Mouse (Mus musculus) MN1 (cell line): Measurements from ENCODE around the gene Prkag1.

Experiments used
- DNase-seq: peaks from one replicate; pipeline ENCODE4 v3.0.0-alpha.2; 2016; ENCODE audit warnings: low spot score

The Prkag1 gene

GRCm38 (mm10) chr15:98792233-98793020, 38.9 kb downstream of the Prkag1 start:
- no peak for DNase-seq

GRCm38 (mm10) chr15:98791771-98792170, 39.5 kb downstream of the Prkag1 start:
- no peak for DNase-seq

DNA sequence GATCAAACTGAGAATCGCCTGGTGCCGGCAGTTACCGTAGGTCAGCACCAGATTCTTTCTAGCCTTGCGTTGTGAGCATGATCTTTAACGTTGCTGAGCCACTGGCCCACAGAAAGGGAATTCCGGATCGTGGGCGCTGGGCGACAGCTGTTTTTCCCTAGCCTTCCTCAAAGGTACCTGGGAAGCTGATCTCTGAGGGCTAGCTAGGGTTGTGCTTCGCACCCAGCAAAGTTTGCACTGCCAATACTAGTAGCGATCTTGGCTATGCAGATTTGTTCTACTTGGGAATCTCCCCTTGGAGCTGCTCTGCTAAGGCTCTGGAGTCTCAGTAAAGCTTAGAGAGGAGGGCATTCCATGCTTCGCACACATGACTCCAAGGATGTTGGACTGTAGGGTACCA, 40.1 kb downstream of the Prkag1 start:
- no peak for DNase-seq

DNA sequence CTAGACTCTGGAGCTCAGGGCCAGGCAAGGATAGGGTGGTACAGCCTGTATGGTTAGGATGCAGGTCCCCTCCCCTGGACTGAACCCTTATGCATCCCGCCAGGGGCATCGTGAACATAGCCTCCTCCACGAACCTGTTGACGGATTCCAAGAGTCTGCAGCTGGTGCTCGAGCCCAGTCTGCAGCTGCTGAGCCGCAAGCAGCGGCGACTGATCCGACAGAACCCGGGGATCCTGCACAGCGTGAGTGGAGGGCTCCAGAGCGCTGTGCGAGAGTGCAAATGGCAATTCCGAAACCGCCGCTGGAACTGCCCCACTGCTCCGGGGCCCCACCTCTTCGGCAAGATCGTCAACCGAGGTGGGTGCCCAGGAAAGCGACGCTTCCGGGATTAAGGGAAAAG, 40.6 kb downstream of the Prkag1 start:
- no peak for DNase-seq

GRCm38 (mm10) chr15:98789661-98790535, 41.4 kb downstream of the Prkag1 start, which contains the start of gene Wnt1:
Gene Wnt1 (plus strand): TSS chr15:98789857.
- DNase-seq, result peak; percentile 86

DNA sequence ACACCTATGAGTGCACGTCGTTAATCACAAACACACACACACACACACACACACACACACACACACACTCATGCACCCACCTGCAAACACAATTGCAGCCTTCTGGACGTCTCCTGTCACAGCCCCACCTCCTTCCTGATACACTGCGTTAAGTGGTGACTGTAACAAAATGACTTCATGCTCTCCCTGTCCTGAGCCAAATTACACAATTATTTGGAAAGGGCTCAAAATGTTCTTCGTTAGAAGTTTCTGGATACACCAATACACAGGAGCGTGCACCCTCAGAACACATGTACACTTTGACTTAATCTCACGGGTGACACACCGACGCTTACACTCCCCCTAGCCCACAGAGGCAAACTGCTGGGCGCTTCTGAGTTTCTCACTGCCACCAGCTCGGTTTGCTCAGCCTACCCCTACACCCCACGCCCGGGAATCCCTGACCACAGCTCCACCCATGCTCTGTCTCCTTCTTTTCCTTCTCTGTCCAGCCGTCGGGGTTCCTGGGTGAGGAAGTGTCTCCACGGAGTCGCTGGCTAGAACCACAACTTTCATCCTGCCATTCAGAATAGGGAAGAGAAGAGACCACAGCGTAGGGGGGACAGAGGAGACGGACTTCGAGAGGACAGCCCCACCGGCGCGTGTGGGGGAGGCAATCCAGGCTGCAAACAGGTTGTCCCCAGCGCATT, 42.2 kb downstream of the Prkag1 start:
- DNase-seq, result no peak

GRCm38 (mm10) chr15:98787930-98788329, 43.4 kb downstream of the Prkag1 start:
- DNase-seq, result peak; percentile 76

DNA sequence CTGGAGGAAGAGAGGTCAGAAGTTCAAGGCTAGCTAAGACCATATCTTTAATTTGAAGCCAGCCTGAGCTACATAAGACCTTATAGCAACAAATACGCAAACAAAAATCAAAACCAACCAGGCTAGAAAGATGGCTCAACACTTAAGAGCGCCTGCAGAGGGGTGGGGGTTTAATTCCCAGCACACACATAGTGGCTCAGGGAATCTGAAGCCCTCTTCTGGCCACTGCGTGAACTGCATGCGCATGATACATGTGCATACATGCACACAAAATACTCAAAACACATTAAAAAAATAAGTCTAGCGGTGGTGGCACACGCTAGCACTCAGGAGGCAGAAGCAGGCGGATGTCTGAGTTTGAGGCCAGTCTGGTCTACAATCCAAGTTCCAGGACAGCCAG, 45.6 kb downstream of the Prkag1 start:
- no peak for DNase-seq

- peak; percentile 57 for DNase-seq
These were observed 50.2 kb downstream of the Prkag1 start for GRCm38 (mm10) chr15:98781166-98781565.

DNA sequence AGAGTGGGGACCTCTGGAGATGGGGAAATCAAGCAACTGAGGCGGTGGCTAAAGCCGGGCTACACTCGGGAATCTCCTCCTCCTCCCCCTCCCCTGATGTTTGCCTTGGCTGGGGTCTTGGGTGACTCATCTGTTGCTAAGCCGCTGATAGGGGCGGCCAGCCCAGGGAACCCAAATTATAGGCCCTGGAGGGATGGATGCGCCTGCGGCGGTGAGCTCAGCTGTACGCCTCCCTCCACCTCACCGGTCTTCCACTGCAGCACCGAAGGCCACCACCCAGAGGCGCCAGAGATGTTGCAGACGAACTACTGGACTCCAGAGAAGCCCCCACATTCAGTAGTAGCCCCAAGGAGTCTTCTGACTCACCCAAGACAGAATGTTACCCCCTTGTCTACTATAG, 50.7 kb downstream of the Prkag1 start:
- peak; percentile 82 for DNase-seq

DNA sequence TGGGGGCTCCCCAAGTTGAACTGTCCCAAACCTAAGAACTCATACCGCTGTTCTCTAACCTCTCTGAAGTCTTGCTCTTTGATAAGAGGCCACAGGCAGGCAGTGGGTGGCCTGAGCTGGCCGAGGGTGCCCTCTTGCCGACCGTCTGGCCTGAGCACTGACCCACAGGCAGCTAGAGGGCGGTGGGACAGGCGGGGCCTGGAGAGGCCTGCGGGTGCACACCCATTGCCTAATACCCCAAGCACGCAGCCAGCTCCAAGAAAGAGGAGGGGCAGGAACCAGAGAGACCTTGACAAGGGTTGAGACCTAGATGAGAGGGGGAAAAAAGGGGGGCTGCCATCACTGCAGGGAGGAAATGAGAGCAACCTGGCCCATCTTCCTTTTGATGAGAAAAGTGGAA, 51.2 kb downstream of the Prkag1 start:
- peak; percentile 71 for DNase-seq

DNA sequence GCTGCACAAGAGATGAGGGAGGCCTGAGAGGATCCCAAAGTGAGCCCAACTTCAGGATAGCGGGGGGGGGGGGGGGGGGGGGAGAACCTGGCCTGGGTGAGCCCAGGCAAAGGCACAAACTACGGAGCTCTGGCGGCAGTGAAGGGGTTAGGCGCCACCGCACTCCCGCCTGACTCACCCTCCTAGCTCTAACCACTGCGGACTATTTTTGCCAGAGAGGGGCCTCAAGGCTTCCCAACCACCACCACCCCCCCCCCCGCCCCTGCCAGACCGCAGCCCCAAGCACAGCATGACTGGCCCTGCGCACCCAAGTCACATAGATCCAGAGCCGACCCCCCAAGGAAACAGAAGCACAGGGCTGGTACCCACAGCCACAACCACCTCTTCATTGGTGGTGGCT, 52.5 kb downstream of the Prkag1 start:
- no peak for DNase-seq

DNA sequence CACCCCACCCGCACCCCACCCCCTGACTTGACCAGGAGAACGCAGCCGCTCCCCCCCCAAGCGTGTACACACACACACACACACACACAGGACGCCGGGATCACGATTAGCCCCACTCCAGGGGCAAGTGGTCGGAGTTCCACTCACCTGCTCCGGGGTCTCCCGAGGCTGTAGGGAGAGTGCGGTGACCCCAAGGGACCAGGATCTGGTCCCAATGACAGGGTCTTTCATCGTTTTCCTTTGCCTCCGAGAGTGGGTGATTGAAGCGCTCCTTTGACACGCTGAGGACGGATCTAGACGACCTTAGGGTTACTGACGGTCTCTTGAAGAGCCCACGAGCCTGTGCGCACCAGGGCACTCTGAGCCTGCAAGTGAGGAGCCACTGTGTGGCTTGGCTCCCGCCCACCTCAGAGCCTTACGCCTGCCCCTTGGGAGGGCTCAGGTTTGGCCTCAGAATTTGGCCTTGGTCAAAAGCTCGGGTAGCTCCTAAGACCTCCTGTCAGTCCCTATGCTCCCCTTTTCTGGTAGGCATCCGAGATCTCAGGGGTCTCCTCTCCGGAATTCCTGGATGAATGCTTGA, 53.0 kb downstream of the Prkag1 start:
- peak; percentile 23 for DNase-seq

GRCm38 (mm10) chr15:98777762-98778161, 53.6 kb downstream of the Prkag1 start, which contains the start of gene Wnt10b:
Gene Wnt10b (minus strand): TSS chr15:98778150.
- peak; percentile 39 for DNase-seq

DNA sequence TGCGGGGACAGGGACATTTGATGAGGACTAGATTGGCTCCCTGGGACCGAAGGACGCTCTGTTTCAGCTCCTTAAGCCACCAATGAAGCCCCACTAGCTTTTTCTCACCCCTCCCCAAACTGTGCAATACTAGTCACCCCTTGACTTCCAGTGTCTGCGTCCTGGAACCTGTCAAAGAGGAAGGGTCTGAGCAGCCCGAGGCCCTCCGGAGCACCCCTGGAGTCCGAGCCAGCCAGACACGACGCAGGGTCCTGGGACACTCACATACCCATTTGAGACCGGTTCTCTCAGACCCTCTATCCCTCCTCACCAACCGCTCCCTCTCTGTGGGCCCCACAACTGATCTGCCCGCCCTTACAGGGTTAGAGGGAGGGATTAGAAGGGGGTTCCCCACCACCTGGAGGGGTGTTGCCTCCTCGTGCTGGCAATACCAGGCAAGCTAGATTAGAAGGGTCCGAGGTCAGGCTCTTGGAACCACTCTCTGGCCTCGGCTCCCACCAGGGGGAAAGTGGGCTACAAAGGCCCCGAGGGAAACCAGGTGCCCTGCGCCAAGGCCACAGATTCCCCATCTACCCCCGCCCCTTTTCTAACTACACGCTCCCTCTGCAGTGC, 54.2 kb downstream of the Prkag1 start:
- DNase-seq, result peak; percentile 36

- peak; percentile 87 for DNase-seq
These were observed 54.9 kb downstream of the Prkag1 start for GRCm38 (mm10) chr15:98776280-98777004.

- DNase-seq, result peak; percentile 21
These were observed 55.8 kb downstream of the Prkag1 start for GRCm38 (mm10) chr15:98775533-98775932.

DNA sequence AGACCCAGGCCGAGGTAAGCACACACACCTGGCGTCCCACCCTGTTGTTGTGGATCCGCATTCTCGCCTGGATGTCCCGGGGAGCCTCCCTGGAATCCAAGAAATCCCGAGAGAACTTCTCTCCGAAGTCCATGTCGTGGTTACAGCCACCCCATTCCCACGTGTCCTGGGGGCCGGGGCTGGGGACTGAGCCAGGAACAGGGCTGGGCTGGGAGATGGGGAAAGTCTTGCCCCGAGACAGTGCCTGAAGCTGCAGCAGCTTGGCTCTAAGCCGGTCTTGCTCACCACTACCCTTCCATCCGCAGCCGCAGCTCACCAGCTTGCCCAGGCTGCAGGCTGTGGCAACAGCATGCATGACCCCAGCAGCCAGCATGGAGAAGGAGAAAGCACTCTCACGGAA, 57.2 kb downstream of the Prkag1 start:
- DNase-seq, result no peak

GRCm38 (mm10) chr15:98772511-98773211, 58.7 kb downstream of the Prkag1 start:
- DNase-seq, result peak; percentile 78

- DNase-seq, result peak; percentile 45
These were observed 59.4 kb downstream of the Prkag1 start for GRCm38 (mm10) chr15:98771813-98772425.
